Mouse (Mus musculus) erythroblast, embryonic 14.5 days (primary cell): ENCODE measurements around the gene Fosl2.

Experiments used
- GATA1 ChIP-seq: IDR thresholded peaks from 2 replicates; pipeline ENCODE4 v1.6.1; 2012; ENCODE audit warnings: low read length, inconsistent platforms, mixed read lengths
- TAL1 ChIP-seq: IDR thresholded peaks from 3 replicates; pipeline ENCODE4 v1.6.1; 2012; ENCODE audit warnings: low read length, inconsistent platforms, mixed read lengths

DNA sequence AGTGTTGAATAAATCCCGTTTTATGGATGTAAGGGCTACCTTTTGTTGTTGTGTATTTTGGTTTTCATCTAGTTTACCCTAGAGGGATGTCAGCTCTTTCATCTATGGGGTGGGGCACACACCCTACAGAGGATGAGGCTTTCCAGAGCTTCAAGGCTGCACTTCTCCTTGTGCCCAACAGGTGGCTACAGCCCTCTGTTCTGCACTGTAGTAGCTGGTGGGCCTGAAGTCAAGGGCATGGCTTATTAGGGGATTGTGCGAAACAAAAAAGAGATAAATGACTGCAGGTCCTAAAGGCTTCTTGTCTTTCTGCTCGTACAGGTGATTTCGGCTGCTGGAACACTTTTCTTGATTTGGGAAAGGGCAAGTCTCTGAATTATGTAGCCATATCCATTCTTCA lies 69.1 kb downstream of the Fosl2 start:
- TF ChIP-seq GATA1 (no peak), TAL1 (no peak)
